Mouse (Mus musculus) CH12F3 (cell line): ENCODE results near the gene Gsto1.

Source experiments
- in situ Hi-C: fragments of 300-500 bp; cut with MboI; formaldehyde crosslinking; loops from 2 replicates; pipeline ENCODE4 v1.14.3; 2020; ENCODE audit warnings: low sequenced_read_pairs

Gsto1 gene

DNA sequence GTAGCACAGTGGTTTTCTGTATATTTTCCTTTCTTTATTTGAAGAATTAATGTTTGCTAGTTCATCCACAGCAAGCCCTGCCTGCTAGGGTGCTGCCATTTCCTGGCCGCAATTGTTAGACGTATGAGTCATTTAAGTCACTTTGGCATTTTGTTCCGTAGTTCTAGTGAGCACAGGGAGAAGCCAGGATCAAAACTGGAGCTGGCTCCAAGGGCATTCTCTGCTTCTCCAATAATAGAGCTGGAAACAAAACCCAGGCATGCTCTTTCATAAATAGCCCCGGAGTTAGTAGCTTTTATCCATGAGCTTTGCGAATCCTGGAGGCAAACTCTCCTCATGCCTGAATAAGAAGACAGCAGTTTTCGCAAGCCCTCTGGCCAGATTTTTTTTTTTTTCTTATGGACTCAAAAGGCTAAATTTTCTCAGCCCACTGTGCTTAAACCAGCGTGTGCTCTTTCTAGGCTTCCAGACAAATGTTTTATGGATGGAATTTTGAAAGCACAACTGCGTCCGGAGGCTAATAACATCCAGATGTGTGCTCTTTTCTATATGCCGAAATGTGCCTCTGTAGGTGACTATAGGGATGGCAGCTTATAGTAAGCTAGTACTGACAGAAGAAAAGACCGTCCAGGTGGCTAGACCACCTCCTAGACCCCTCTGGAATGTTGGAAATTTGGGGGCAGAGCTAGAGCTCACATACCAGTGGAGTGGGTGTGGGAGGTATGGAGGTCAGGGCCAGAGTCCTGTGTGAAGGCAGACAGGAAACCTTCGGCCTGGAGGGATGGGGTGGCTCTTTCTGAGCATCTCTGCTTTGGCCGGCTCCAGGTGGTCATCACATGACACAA, 597 bp upstream of the Gsto1 start:
- in situ Hi-C loops: no loop called here

DNA sequence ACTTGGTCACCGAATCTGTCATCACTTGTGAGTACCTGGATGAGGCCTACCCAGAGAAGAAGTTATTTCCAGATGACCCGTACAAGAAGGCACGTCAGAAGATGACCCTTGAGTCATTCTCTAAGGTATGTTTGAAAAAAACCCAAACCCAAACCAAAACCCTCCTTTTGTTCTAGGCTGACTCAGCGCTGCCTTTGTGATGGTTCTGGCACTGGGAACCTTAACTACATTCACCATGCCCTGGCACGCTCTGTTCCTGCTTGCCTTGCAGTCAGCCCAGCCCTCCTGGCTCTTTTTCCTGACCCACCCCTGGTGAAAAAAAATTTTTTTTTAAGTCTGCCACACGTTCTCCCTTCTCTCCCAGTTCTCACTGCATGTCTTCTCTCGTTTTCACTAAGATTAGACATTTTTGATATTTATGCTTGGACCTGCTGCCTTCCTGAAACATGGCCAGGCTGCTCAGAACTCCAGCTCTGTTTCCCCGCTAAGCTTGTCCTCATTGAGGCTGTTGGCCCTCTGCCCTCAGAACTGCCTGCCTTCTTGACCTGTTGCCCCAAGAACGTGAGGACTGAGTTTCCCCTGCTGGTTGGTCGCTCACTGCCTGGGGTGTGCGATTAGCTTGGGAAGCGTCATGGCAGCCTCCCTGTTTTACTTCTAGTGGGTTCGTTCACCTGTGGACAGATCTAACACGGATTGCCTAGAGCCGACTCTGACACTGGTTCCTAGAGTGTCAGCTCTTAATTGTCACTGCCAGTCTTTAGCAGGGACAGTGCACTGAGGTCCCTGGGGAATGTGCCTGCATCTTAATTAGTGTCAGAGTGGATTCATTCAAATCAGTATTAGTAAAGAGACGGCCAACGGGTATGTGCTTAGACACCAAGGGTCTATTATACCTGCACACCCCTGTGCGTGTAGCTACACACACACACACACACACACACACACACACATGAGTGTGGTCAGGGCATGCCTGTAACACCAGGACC, 3.5 kb downstream of the Gsto1 start:
- in situ Hi-C loops: no loop called here

DNA sequence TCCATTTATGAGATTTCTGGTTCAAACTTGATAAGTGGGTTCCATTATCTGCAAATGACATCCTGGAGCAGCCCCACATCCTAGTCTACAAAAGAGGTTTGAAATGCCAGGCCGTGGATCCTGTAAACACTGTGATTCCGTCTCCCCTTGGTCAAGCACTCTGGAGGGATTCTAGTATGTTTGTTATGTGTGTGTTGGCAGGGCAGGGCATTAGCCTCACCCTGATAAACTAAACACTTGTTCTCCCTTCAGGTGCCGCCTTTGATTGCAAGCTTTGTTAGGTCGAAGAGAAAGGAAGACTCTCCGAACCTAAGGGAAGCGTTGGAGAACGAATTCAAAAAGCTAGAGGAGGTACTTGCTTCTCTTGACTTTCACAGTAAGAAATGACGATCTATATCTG, 4.4 kb downstream of the Gsto1 start:
- in situ Hi-C loops: no loop called here

DNA sequence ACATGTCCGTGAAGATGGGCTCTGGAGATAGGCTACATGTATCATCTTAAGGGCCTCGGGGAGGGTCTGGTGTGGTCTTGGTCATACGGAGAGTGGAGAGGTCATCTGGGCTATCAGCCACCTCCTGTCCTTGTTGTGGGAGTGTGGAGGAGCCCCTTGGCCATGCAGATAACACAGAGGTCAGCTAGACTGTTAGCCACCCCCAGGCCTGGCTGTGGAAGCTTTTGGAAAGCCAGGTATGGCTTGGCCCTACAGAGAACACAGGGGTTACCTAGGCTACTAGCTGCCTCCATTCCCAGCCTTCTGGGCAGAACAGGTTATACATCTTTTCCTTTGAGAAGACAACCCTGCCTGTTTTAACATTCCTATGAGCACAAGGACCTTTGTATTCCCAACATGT, 7.8 kb downstream of the Gsto1 start:
- in situ Hi-C loops: no loop called here

DNA sequence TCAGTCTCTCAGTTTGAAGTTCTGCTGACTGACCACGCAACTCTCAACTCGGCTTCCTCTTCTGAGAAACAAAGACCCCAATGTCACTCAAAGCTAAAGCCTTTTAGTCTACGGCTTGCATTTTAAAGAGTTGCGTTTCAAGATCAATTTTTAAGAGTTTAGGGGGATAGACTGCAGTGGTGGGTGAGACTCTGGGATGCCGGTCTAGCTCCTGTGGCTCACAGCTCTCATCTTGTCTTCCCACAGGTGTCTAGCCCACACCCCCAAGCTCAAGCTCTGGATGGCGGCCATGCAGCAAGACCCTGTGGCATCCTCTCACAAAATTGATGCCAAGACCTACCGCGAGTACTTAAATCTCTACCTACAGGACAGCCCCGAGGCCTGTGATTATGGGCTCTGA, 9.3 kb downstream of the Gsto1 start:
- in situ Hi-C loops: no loop called here

DNA sequence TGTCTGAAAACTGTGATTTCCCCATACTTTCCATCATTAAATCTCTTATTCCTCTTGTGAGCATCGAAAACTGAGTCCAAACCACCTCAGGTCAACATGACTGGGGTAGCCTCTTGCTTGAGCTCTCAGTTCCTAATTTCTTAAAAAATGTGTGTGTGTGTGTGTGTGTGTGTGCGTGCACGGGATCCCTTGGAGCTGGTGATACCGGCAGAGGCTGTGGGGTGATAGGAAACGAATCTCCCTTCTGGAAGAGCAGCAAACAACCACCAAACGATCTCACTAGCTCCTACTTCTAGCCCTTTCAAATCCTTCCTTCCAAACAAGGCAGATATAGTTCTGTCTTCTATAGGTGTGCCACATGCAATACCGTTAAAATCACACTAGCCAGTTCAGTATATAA, 10.0 kb downstream of the Gsto1 start:
- in situ Hi-C loops: no loop called here

DNA sequence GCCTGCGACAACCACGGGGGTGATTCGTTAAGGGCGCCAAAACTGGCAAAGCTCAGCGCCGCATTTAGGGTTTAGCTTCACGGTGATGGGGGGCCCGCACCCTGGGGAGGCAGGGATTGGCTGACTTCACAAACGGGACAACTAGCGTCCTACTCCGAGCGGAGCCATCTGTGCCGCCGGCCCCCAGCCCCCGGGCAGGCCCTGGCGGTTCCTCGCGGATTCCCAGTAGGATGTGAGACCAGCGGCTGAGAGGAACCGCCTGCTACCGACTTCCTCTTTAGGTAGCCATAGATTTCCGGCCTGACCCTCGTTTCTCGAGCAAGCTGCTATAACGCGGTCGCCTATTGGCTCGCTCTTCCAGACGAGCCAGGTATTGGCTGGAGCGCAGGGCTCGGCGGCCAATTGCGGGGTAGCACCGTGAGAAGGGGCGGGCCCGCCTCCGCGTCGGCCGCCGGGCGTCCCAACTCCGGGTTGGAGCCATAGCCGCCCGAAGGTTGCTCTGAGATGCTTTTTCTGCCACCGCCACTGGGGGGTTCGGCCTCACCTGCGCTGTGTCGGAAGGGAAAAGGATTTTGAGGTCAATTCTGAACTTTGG, 10.7 kb downstream of the Gsto1 start, which contains the start of gene Gsto2:
Gene Gsto2 (plus strand): TSS at position 182 of the 595 bp plus-strand sequence.
- in situ Hi-C loops: no loop called here

DNA sequence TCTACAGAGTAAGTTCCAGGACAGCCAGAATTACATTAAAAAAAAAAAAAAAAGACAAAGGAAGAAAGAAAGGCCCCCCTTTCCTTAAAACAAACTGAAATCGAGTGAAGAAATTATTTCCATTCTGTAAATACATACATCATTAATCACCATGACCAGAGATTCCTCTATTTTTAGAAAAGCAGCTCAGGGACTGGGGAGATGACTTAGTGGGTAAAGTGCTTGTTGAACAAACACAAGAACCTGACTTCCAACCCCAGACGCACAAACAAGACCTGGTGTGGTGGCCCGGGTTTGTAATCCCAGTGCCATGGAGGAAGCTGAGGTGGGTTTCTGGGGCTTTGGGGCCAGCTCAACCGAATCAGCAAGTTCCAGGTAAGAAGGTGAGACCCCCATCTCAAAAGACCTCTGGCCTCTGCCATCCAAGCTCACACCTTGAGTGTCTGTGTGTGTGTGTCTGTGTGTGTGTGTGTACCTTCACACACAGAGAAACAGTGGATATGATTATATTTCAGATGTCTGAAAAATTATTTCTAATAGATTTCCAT, 12.9 kb downstream of the Gsto1 start:
- in situ Hi-C loops: no loop called here

DNA sequence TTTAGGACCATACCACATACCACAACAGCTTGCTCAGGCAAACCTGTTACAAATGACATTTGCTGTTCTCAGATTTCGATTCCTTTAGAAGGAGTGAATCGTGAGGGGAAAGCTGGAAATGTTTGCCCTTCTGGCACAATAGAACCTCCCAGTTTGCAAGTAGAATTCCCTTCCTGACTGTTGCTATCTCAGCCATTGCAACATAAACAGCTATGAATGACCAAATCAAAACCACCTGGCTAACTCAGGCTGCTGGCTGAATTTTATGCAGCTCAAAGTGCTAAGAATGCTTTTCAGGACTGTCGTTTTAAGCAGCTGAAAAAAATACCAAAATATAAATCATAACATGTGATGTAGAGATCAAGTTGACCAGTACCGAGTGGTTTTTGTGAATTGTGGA, 14.2 kb downstream of the Gsto1 start:
- in situ Hi-C loops: no loop called here

DNA sequence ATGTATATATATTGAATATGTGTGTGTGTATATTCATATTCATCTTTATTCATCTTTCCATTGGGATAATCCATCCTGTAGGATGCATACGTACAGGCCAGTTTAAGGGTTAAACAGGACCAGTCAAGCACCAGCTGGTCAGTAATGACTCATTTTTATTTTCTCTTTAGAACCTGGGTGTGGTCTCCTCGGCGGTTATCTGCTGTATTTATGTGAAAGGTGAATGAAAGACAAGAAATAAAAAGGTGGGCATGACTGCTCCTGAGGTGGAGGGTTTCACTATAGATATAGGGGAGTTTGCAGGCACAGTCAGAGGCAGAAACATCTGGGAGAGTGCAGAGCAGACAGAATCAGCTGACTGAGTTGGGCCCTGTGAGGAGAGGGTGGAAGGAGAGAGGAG, 14.7 kb downstream of the Gsto1 start:
- in situ Hi-C loops: no loop called here

DNA sequence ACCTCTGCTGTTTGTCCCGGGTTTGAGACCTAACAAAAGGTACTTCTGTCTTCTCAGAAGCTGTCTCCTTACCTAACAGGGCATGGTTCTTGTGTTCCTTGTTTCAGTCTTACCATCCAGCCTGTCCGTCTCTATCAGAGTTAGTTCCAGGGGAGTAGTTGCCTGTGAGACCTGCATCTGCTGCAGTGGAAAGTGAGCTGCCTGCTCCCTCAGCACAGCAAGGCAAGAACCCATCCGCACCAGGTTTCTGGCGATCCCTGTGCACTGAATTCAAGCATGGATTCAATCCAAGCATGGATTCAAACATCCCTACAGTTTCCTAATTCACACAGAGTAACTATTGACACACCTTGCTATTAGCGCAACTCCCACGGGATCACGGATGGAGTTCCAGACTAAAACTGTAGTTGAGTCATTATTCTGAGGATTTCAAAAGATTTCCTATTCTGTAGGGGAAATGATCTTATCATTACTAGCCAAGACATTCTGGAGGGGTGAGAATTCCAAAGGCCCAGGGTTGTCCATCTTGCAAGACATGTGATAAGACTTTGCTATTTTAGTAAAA, 15.4 kb downstream of the Gsto1 start:
- in situ Hi-C loops: no loop called here

DNA sequence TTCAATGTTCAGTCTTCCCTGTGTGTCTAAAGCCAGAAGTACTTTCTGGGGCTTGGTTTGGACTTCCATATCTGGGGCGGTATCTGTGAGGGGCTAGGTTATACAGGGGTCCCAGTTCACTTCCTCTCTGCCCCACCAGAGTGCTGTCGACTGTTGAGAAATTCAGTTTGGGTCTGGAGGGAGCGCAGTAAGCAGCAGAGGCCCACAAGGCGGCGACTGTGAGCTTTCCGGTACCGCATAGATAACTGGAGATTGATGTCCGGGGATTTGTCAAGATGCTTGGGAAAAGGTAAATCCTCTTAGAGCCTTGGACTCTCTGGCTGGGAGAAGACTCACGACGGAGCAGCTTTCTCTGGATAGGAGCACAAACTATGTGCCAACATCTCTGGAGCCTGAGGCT, 16.7 kb downstream of the Gsto1 start:
- in situ Hi-C loops: no loop called here

DNA sequence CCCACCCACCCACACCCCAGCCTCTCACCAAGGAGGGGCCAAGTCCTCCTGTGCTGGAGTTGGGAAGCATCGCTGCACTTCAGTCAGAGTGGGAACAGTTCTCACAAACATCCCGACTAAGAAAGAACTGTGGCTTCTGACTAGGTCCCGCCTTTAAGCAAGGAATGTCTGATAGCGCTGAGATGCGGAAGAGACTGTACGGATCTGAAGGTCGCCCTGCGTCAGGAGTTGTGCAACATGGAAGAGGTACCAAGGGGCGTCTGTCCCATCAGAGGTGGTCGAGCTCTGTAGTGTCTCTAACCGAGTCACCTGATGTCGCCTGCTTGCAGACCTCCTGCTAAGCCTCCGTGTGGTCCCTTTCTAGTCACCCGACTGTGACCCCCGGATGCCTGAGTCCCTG, 21.5 kb downstream of the Gsto1 start:
- in situ Hi-C loops: no loop called here

DNA sequence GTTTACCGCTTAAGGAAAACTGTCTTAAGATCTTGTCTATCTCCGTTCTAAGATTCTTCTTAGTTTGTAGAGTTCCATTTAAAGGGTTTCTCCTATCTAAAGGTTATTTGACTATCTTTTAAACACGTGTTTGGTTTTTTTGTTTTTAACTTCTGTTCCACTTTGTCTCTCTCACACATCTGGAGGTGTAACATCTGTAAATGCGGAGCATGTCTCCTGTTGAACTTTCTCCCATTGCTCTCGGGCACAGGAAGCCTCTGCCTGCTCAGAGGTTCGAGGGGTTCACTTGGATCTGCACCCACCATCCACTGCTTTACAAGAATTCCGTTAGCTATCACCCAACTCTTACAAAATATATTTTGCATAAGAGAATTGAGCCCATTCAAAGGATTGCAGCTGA, 26.8 kb downstream of the Gsto1 start:
- in situ Hi-C loops: loop anchor here (5.0 kb wide), 1 partner anchor 51 kb away; no protein-coding TSS in a partner anchor

DNA sequence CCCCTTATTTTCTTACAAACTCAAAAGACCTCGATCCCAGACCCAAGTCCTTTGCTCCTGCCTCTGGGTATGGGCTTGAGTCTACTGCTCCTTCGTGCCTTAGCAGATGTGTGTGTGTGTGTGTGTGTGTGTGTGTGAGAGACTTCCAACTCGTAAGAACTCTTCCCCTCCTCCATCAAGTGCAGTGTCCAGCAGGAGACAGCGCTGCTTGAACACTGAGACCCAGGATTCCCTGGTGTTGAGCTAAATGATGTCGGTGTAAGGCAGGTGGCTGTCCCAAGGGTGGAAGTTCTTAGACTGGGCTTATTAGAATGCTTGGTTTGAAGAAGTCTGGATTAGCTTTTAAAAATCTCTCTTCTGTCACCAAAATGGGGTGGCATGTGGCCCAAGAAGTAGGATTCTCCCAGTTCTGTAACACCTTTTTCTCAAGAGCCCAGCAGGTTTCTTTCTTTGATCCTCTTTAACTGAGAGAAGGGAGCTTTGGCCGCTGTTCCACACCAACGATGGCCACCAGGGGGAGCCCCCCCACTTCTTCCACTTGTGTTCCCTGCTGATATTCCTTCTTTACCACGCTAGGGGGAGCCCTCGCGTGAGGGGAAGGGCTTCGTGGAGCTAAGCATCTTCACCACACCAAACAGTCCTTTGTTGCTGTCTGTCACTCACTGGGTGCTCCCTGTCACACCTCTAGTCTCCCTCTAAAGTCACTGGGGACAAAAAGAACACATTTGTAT, 27.5 kb downstream of the Gsto1 start:
- in situ Hi-C loops: loop anchor here (5.0 kb wide), 1 partner anchor 50 kb away; no protein-coding TSS in a partner anchor

DNA sequence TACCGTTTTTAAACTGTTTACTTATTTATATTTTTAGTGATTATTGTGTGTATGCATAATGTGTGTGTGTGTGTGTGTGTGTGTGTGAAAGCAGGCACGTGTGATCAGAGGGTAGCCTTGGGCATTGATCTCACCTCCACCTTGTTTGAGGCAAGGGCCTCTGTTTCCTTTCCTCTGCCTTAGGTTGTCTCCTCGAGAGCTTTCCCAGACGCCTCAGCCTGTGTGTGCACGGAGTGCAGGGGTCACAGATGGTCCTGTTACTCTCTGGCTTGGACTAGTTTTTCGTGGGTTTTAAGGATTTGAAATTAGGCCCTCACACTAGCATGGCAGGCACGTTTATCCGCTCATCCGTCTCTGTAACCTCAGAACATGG, 28.1 kb downstream of the Gsto1 start:
- in situ Hi-C loops: loop anchor here (5.0 kb wide), 1 partner anchor 49 kb away; no protein-coding TSS in a partner anchor

DNA sequence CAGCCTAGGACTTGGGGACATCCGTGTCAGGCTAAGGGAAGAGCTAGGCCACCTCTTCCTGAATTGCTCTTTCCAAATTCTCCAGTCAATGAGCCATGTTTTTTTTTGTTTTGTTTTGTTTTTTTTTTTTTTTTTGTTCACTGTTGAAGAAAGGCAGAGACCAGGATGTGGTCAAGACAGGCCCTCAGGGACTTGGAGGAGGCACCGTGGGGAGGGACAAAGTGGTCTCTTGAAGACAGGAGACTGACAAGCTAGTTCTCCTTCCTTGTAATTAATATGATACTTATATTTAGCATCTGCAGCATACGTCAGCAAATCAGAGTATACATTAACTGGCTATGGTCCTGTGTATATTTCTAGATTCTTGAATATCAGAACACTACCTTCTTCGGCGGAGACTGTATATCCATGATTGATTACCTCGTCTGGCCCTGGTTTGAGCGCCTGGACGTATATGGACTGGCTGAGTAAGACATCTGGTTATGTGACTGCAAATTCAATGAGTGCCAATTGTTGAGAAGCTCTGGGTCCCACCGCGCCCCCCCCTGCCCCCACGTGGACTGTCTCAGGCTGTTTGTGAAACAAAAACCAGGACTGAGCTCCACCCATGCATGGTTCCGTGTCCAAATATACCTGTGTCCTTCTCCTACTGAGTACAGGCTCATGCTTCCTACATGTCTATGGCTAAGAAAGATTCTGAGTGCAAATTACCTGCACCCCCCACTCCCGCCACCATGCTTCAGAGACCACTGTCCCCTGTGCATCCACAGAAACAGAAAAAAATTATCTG, 29.7 kb downstream of the Gsto1 start:
- in situ Hi-C loops: loop anchor here (5.0 kb wide), 1 partner anchor 48 kb away; no protein-coding TSS in a partner anchor

DNA sequence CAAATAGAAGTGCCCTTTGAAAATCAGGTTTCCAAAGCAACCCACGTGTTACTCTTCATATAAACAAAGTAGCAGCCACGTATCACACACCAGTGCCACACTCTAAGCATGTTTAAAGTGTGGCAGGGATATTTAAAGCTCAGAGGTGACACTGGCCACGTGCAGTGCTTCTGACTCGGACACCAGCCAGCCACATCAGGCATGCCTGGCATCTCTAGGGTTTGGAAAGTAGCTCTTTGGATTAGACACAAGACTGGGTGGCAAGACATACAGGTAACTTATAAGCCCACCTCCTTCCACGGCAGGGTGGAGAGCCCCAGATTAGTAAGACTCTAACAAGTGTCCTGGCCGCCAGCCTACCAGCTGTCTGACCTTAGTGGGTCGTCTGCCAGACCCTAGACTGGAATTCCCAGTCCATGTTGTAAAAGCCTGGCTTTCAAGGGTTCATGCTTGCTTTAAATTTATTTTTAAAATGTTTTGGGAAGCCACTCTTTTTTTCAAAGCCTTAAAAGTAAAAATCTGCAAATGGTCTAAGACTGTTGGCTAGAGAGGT, 30.5 kb downstream of the Gsto1 start:
- in situ Hi-C loops: no loop called here

DNA sequence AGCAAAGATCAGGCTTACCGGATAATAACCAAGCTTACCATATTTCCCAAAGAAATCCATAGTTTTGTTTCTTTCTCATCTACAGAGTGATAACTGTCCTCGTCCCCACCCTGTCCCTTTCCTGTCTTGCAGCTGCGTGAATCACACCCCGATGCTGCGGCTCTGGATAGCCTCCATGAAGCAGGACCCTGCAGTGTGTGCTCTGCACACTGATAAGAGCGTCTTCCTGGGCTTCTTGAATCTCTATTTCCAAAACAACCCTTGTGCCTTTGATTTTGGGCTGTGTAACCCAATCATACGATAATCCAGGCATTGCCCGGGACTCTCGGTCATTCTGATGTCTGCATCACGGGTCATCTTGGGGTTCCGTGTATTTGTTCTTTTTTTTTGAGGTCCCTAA, 31.1 kb downstream of the Gsto1 start:
- in situ Hi-C loops: no loop called here
